Mouse (Mus musculus): ENCODE results near the gene Wwox. TPM values are rescaled to one million over a fixed set of nuclear protein-coding genes. Genes with fewer than 3 reads are reported as not detected.

Wwox gene
- polyA plus RNA-seq, 1 experiment, result 11.3 TPM

GRCm38 (mm10) chr8:115226781-115227583, 787.5 kb downstream of the Wwox start:
- TF ChIP-seq EP300 (IDR thresholded peaks at IDR 0.05; ENCODE audit: insufficient read depth, low read depth, low read length), result no peak
- no peak for TF ChIP-seq POLR2A (IDR thresholded peaks at IDR 0.05; ENCODE audit: insufficient read depth, low read length)
- TF ChIP-seq CTCF (IDR thresholded peaks at IDR 0.05; ENCODE audit: low read depth, low read length), result no peak

GRCm38 (mm10) chr8:115228903-115229302, 789.4 kb downstream of the Wwox start:
- TF ChIP-seq EP300 (IDR thresholded peaks at IDR 0.05; ENCODE audit: insufficient read depth, low read depth, low read length), result no peak
- TF ChIP-seq POLR2A (IDR thresholded peaks at IDR 0.05; ENCODE audit: insufficient read depth, low read length), result no peak
- TF ChIP-seq CTCF (IDR thresholded peaks at IDR 0.05; ENCODE audit: low read depth, low read length), result no peak
- Histone ChIP-seq H3K4me3 (ENCODE audit: low read depth, low read length) (no peak overlapping the region), H3K36me3 (ENCODE audit: control insufficient read depth, insufficient read depth, low read length, poor library complexity, severe bottlenecking) (no peaks in the 10 kb centered on the region), H3K9me3 (replicated peaks; ENCODE audit: control insufficient read depth, insufficient read depth, low read length, poor library complexity, severe bottlenecking) (peaks cover 16% of the 10 kb centered on the region; the same call in 1 of the 2 replicates), H3K27me3 (ENCODE audit: control insufficient read depth, insufficient read depth, low read length, poor library complexity, severe bottlenecking) (no peaks in the 10 kb centered on the region; the same call in 1 of the 2 replicates), H3K4me1 (ENCODE audit: control insufficient read depth, insufficient read depth, low read length) (no peaks in the 10 kb centered on the region), H3K27ac (ENCODE audit: insufficient read depth, low read length) (no peak overlapping the region), H3K9ac (ENCODE audit: low read depth, poor library complexity, severe bottlenecking) (no peak overlapping the region)

More at GRCm38 (mm10) chr8:115226781-115227583, 787.5 kb downstream of the Wwox start:
- Histone ChIP-seq H3K27ac (ENCODE audit: insufficient read depth, low read length) (no peak overlapping the region), H3K27me3 (ENCODE audit: control insufficient read depth, insufficient read depth, low read length, poor library complexity, severe bottlenecking) (no peaks in the 10 kb centered on the region; the same call in 1 of the 2 replicates), H3K36me3 (ENCODE audit: control insufficient read depth, insufficient read depth, low read length, poor library complexity, severe bottlenecking) (no peaks in the 10 kb centered on the region), H3K9ac (ENCODE audit: low read depth, poor library complexity, severe bottlenecking) (no peak overlapping the region), H3K4me1 (ENCODE audit: control insufficient read depth, insufficient read depth, low read length) (no peaks in the 10 kb centered on the region), H3K4me3 (ENCODE audit: low read depth, low read length) (no peak overlapping the region), H3K9me3 (replicated peaks; ENCODE audit: control insufficient read depth, insufficient read depth, low read length, poor library complexity, severe bottlenecking) (peaks cover 16% of the 10 kb centered on the region; the same call in 1 of the 2 replicates)

- H3K27ac ChIP-seq (ENCODE audit: insufficient read depth, low read length), result no peak overlapping the region
- no peaks in the 10 kb centered on the region for H3K4me1 ChIP-seq (ENCODE audit: control insufficient read depth, insufficient read depth, low read length)
- H3K36me3 ChIP-seq (ENCODE audit: control insufficient read depth, insufficient read depth, low read length, poor library complexity, severe bottlenecking), result no peaks in the 10 kb centered on the region
- no peak overlapping the region for H3K9ac ChIP-seq (ENCODE audit: low read depth, poor library complexity, severe bottlenecking)
- no peak overlapping the region for H3K4me3 ChIP-seq (ENCODE audit: low read depth, low read length)
- no peaks in the 10 kb centered on the region for H3K27me3 ChIP-seq (ENCODE audit: control insufficient read depth, insufficient read depth, low read length, poor library complexity, severe bottlenecking)
- TF ChIP-seq POLR2A (IDR thresholded peaks at IDR 0.05; ENCODE audit: insufficient read depth, low read length) (no peak), CTCF (IDR thresholded peaks at IDR 0.05; ENCODE audit: low read depth, low read length) (no peak), EP300 (IDR thresholded peaks at IDR 0.05; ENCODE audit: insufficient read depth, low read depth, low read length) (no peak)
- H3K9me3 ChIP-seq (replicated peaks; ENCODE audit: control insufficient read depth, insufficient read depth, low read length, poor library complexity, severe bottlenecking), result peaks cover 11% of the 10 kb centered on the region; the same call in 1 of the 2 replicates
Measured at GRCm38 (mm10) chr8:115234068-115234467, 794.6 kb downstream of the Wwox start.

GRCm38 (mm10) chr8:115237596-115237995, 798.1 kb downstream of the Wwox start:
- Histone ChIP-seq H3K9me3 (replicated peaks; ENCODE audit: control insufficient read depth, insufficient read depth, low read length, poor library complexity, severe bottlenecking) (no peaks in the 10 kb centered on the region), H3K4me1 (ENCODE audit: control insufficient read depth, insufficient read depth, low read length) (no peaks in the 10 kb centered on the region), H3K27ac (ENCODE audit: insufficient read depth, low read length) (no peak overlapping the region), H3K4me3 (ENCODE audit: low read depth, low read length) (no peak overlapping the region), H3K9ac (ENCODE audit: low read depth, poor library complexity, severe bottlenecking) (no peak overlapping the region), H3K27me3 (ENCODE audit: control insufficient read depth, insufficient read depth, low read length, poor library complexity, severe bottlenecking) (no peaks in the 10 kb centered on the region), H3K36me3 (ENCODE audit: control insufficient read depth, insufficient read depth, low read length, poor library complexity, severe bottlenecking) (no peaks in the 10 kb centered on the region)
- TF ChIP-seq EP300 (IDR thresholded peaks at IDR 0.05; ENCODE audit: insufficient read depth, low read depth, low read length), result no peak
- TF ChIP-seq CTCF (IDR thresholded peaks at IDR 0.05; ENCODE audit: low read depth, low read length), result no peak
- TF ChIP-seq POLR2A (IDR thresholded peaks at IDR 0.05; ENCODE audit: insufficient read depth, low read length), result no peak

- Histone ChIP-seq H3K27ac (ENCODE audit: insufficient read depth, low read length) (no peak overlapping the region), H3K4me3 (ENCODE audit: low read depth, low read length) (no peak overlapping the region), H3K4me1 (ENCODE audit: control insufficient read depth, insufficient read depth, low read length) (no peaks in the 10 kb centered on the region), H3K9ac (ENCODE audit: low read depth, poor library complexity, severe bottlenecking) (no peak overlapping the region), H3K27me3 (ENCODE audit: control insufficient read depth, insufficient read depth, low read length, poor library complexity, severe bottlenecking) (no peaks in the 10 kb centered on the region), H3K36me3 (ENCODE audit: control insufficient read depth, insufficient read depth, low read length, poor library complexity, severe bottlenecking) (no peaks in the 10 kb centered on the region), H3K9me3 (replicated peaks; ENCODE audit: control insufficient read depth, insufficient read depth, low read length, poor library complexity, severe bottlenecking) (peaks cover 6% of the 10 kb centered on the region)
- TF ChIP-seq POLR2A (IDR thresholded peaks at IDR 0.05; ENCODE audit: insufficient read depth, low read length) (no peak), CTCF (IDR thresholded peaks at IDR 0.05; ENCODE audit: low read depth, low read length) (no peak), EP300 (IDR thresholded peaks at IDR 0.05; ENCODE audit: insufficient read depth, low read depth, low read length) (no peak)
Measured at GRCm38 (mm10) chr8:115243465-115244027, 804.1 kb downstream of the Wwox start.

Measured in ES-Bruce4 (cell line).